Mouse (Mus musculus): Measurements from ENCODE around the gene Cd47. TPM values are rescaled to one million over a fixed set of nuclear protein-coding genes. Genes with fewer than 3 reads are reported as not detected.
"Not testable (repeated sequence)": the region's sequence is repeated elsewhere in the genome, so short reads cannot be mapped to it uniquely, and the experiment has no call there.

Gene Cd47
- total and polyA plus RNA-seq, 2 experiments from 2014 or later, result 38.9 to 235 TPM

DNA sequence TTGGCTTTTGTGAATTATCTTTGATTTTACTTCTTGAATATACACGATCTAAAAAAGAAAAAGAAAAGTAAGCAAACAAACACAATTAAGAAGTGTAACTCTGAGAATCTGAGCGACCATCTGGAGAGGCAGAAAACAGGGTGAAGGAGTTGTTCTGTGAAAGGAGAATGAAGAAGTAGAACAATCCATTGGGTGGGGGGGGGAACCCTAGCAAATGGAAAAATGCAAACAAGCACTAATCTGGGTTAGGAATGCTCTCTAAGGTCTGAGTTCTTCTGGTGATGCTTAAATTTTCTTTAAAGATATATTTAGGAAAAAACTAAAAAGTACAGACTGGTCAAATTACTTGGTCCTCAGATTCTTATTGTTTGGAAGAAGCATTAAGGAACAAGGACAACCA is 11.6 kb downstream of the Cd47 start:
- no peak for TF ChIP-seq CTCF (IDR thresholded peaks at IDR 0.05; ENCODE audit: low read depth)
- ATAC-seq, result no peak

DNA sequence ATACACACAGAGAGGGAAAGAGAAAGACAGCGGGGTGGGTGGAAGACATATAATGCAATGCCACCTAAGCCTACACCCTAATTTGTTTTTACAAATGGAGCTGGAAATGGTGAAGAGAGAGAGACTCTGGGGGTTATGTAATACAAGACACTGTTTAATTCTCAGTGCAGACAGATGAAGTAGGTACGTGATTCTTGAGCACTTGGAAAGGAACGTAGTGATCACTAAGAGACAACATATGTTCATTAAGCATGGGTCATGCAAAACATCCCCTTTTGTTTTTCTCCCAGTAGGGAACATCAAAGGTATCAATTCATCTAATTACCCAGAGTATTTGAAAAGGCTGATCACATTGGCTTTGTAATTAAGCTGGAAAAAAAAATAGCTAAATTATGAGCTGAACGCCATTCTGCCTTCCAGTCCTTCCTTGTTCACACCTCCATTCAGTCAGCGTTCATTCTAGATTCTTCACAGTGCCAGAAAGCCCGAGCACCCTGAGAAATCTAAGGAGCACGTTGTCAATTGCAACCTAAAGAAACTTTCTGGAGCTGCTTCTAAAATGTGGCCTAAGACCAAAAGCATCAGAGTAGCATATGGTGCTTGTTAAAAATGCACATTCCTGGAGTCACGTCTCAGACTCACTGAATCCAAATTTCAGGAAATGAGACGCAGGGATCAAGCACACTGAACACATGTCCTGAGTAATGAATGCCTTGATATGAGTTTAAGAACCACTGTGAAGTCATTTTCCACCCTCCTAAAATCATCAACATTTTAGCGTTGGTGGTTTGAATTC is 12.7 kb downstream of the Cd47 start:
- DNase-seq (ENCODE audit: low spot score) (no peak), ATAC-seq (no peak)
- TF ChIP-seq CTCF (IDR thresholded peaks at IDR 0.05; ENCODE audit: low read depth), result no peak
- Histone ChIP-seq H3K36me3 (ENCODE audit: insufficient read depth, low read length) (no peaks in the 10 kb centered on the region), H3K9me3 (ENCODE audit: low read length) (no peaks in the 10 kb centered on the region), H3K4me2 (ENCODE audit: low read depth, low read length) (no peak overlapping the region), H3K27ac (no peak overlapping the region), H3K27me3 (ENCODE audit: insufficient read depth, low read length) (no peaks in the 10 kb centered on the region), H3K4me1 (ENCODE audit: insufficient read depth, low read length) (no peaks in the 10 kb centered on the region), H3K4me3 (ENCODE audit: low read length) (no peak overlapping the region), H3K9ac (replicated peaks; ENCODE audit: low read length) (no peak overlapping the region)
- 62% methylated on average over 10 of the region's 10 CpGs for WGBS

More for the DNA sequence above, 11.6 kb downstream of the Cd47 start:
- WGBS, result 84% methylated on average over 2 of the region's 2 CpGs
- no peaks in the 10 kb centered on the region for H3K36me3 ChIP-seq (ENCODE audit: insufficient read depth, low read length)
- no peak overlapping the region for H3K4me3 ChIP-seq (ENCODE audit: low read length)
- no peaks in the 10 kb centered on the region for H3K9me3 ChIP-seq (ENCODE audit: low read length)
- no peak overlapping the region for H3K27ac ChIP-seq
- no peak overlapping the region for H3K4me2 ChIP-seq (ENCODE audit: low read depth, low read length)
- DNase-seq (ENCODE audit: low spot score), result no peak
- no peaks in the 10 kb centered on the region for H3K4me1 ChIP-seq (ENCODE audit: insufficient read depth, low read length)
- no peak overlapping the region for H3K9ac ChIP-seq (replicated peaks; ENCODE audit: low read length)
- no peaks in the 10 kb centered on the region for H3K27me3 ChIP-seq (ENCODE audit: insufficient read depth, low read length)

DNA sequence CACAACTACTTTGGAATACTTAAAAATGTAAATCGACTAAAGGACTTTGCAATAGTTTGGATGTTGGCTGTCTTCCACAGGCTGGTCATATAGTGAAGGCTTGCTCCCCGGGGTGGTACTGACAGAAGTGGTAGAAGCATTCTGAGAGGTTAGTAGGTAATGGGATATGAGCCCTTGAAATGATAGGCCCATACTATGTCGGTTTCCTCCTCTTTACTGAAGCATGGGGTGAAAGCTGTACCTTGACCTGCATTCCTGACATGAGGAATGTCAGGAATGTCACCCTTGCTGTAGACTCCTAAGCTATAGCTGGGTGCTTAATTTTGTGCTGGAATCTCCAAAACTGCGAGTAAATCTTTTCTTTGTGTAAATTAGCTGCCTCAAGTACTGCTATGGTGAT is 14.1 kb downstream of the Cd47 start:
- Histone ChIP-seq H3K9ac (replicated peaks; ENCODE audit: low read length) (no peak overlapping the region), H3K27ac (no peak overlapping the region), H3K36me3 (ENCODE audit: insufficient read depth, low read length) (no peaks in the 10 kb centered on the region), H3K9me3 (ENCODE audit: low read length) (no peaks in the 10 kb centered on the region), H3K27me3 (ENCODE audit: insufficient read depth, low read length) (no peaks in the 10 kb centered on the region), H3K4me2 (ENCODE audit: low read depth, low read length) (no peak overlapping the region), H3K4me3 (ENCODE audit: low read length) (no peak overlapping the region), H3K4me1 (ENCODE audit: insufficient read depth, low read length) (no peaks in the 10 kb centered on the region)
- no peak for TF ChIP-seq CTCF (IDR thresholded peaks at IDR 0.05; ENCODE audit: low read depth)
- no peak for DNase-seq (ENCODE audit: low spot score)
- 76% methylated on average over 4 of the region's 4 CpGs for WGBS
- no peak for ATAC-seq

GRCm38 (mm10) chr16:49816889-49817288 is 16.6 kb downstream of the Cd47 start:
- no peak overlapping the region for H3K4me2 ChIP-seq (ENCODE audit: low read depth, low read length)
- H3K9ac ChIP-seq (replicated peaks; ENCODE audit: low read length), result no peak overlapping the region
- no peaks in the 10 kb centered on the region for H3K4me1 ChIP-seq (ENCODE audit: insufficient read depth, low read length)
- no peak overlapping the region for H3K4me3 ChIP-seq (ENCODE audit: low read length)
- TF ChIP-seq CTCF (IDR thresholded peaks at IDR 0.05; ENCODE audit: low read depth), result no peak
- 88% methylated on average over 3 of the region's 3 CpGs for WGBS
- H3K36me3 ChIP-seq (ENCODE audit: insufficient read depth, low read length), result no peaks in the 10 kb centered on the region
- H3K27ac ChIP-seq, result no peak overlapping the region
- H3K27me3 ChIP-seq (ENCODE audit: insufficient read depth, low read length), result no peaks in the 10 kb centered on the region
- DNase-seq (ENCODE audit: low spot score) (no peak), ATAC-seq (no peak)
- H3K9me3 ChIP-seq (ENCODE audit: low read length), result no peaks in the 10 kb centered on the region

- H3K4me1 ChIP-seq (ENCODE audit: insufficient read depth, low read length), result no peaks in the 10 kb centered on the region
- H3K27ac ChIP-seq, result no peak overlapping the region
- DNase-seq (ENCODE audit: low spot score), result no peak
- no peak overlapping the region for H3K9ac ChIP-seq (replicated peaks; ENCODE audit: low read length)
- H3K9me3 ChIP-seq (ENCODE audit: low read length), result no peaks in the 10 kb centered on the region
- WGBS, result 82% methylated on average over 5 of the region's 5 CpGs
- no peaks in the 10 kb centered on the region for H3K36me3 ChIP-seq (ENCODE audit: insufficient read depth, low read length)
- no peak for TF ChIP-seq CTCF (IDR thresholded peaks at IDR 0.05; ENCODE audit: low read depth)
- ATAC-seq, result no peak
- H3K4me2 ChIP-seq (ENCODE audit: low read depth, low read length), result no peak overlapping the region
- H3K27me3 ChIP-seq (ENCODE audit: insufficient read depth, low read length), result no peaks in the 10 kb centered on the region
- no peak overlapping the region for H3K4me3 ChIP-seq (ENCODE audit: low read length)
These were observed 17.8 kb downstream of the Cd47 start for GRCm38 (mm10) chr16:49818146-49818545.

GRCm38 (mm10) chr16:49818627-49819026 is 18.3 kb downstream of the Cd47 start:
- TF ChIP-seq CTCF (IDR thresholded peaks at IDR 0.05; ENCODE audit: low read depth), result no peak
- H3K4me1 ChIP-seq (ENCODE audit: insufficient read depth, low read length), result no peaks in the 10 kb centered on the region
- no peaks in the 10 kb centered on the region for H3K36me3 ChIP-seq (ENCODE audit: insufficient read depth, low read length)
- no peak for ATAC-seq
- H3K27ac ChIP-seq, result no peak overlapping the region
- H3K9ac ChIP-seq (replicated peaks; ENCODE audit: low read length), result no peak overlapping the region
- no peaks in the 10 kb centered on the region for H3K27me3 ChIP-seq (ENCODE audit: insufficient read depth, low read length)
- no peak overlapping the region for H3K4me3 ChIP-seq (ENCODE audit: low read length)
- no peak overlapping the region for H3K4me2 ChIP-seq (ENCODE audit: low read depth, low read length)
- H3K9me3 ChIP-seq (ENCODE audit: low read length), result no peaks in the 10 kb centered on the region
- WGBS, result 86% methylated on average over 6 of the region's 6 CpGs
- no peak for DNase-seq (ENCODE audit: low spot score)

DNA sequence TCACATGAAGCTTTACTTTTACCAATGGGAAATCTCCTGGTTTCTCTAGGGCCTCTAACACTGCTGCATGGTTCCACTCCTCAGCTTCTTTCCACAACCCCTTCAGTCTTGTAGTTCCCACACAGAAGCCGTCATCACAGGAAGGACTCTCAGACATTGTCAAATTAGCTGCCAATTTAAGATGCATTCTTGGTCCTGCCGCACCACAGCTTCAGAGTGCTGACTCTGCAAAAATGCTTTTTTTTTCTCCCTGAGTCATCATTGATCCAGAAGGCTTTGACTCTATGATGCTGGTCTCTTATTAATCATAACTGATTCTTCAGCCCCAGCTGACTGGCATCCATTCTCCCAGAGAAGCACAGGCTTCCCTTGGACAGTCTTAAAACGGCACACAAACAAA is 19.2 kb downstream of the Cd47 start:
- no peak overlapping the region for H3K4me2 ChIP-seq (ENCODE audit: low read depth, low read length)
- no peaks in the 10 kb centered on the region for H3K4me1 ChIP-seq (ENCODE audit: insufficient read depth, low read length)
- 74% methylated on average over 3 of the region's 3 CpGs for WGBS
- no peaks in the 10 kb centered on the region for H3K36me3 ChIP-seq (ENCODE audit: insufficient read depth, low read length)
- no peak overlapping the region for H3K27ac ChIP-seq
- H3K27me3 ChIP-seq (ENCODE audit: insufficient read depth, low read length), result no peaks in the 10 kb centered on the region
- no peak overlapping the region for H3K4me3 ChIP-seq (ENCODE audit: low read length)
- DNase-seq (ENCODE audit: low spot score), result no peak
- ATAC-seq, result no peak
- no peak for TF ChIP-seq CTCF (IDR thresholded peaks at IDR 0.05; ENCODE audit: low read depth)
- no peak overlapping the region for H3K9ac ChIP-seq (replicated peaks; ENCODE audit: low read length)
- H3K9me3 ChIP-seq (ENCODE audit: low read length), result no peaks in the 10 kb centered on the region

DNA sequence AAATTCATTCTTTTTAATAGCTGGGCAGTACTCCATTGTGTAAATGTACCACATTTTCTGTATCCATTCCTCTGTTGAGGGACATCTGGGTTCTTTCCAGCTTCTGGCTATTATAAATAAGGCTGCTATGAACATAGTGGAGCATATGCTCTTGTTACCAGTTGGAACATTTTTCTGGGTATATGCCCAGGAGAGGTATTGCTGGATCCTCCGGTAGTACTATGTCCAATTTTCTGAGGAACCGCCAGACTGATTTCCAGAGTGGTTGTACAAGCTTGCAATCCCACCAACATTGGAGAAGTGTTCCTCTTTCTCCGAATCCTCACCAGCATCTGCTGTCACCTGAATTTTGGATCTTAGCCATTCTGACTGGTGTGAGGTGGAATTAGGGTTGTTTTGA is 30.6 kb downstream of the Cd47 start:
- H3K9me3 ChIP-seq (ENCODE audit: low read length); ATAC-seq; DNase-seq (ENCODE audit: low spot score); H3K4me2 ChIP-seq (ENCODE audit: low read depth, low read length); H3K27ac ChIP-seq; H3K9ac ChIP-seq (replicated peaks; ENCODE audit: low read length); H3K4me3 ChIP-seq (ENCODE audit: low read length); H3K27me3 ChIP-seq (ENCODE audit: insufficient read depth, low read length); H3K36me3 ChIP-seq (ENCODE audit: insufficient read depth, low read length); H3K4me1 ChIP-seq (ENCODE audit: insufficient read depth, low read length): not testable (repeated sequence)
- WGBS, result 91% methylated on average over 3 of the region's 3 CpGs

All from hindbrain, postnatal 0 days (tissue).